Mouse (Mus musculus): ENCODE results near the gene Tlr7. TPM values are rescaled to one million over a fixed set of nuclear protein-coding genes. Genes with fewer than 3 reads are reported as not detected.
"Not testable (repeated sequence)": the region's sequence is repeated elsewhere in the genome, so short reads cannot be mapped to it uniquely, and the experiment has no call there.

Gene Tlr7
- total RNA-seq (2021) = 1 to 10 TPM; 3.3 to 4.9 TPM

DNA sequence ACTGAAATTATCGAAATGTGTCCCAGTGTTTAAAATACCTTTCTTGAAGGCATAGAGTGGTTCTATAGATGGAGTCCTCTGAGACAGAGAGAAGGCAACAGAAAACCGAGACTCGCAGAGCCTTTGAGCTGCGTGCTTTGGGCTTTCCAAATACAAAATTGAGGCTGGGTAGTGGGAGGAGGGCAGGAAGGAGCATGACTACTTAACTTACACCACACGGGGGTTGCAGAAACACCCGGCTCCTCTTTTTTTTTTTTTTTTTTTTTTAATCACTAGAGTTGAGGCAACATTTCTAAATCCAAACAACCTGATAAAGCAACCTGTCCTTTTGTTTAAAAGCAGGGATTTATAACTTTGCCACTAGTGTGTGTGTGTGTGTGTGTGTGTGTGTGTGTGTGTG, at the start of gene Tlr7:
Gene Tlr7, minus strand, starts transcription at position 160 of the 400 bp plus-strand sequence.
- DNase-seq (ENCODE audit: low spot score in 2 of 2) = no peak
- intact Hi-C loops (cut with DNase I) = no loop called here

DNA sequence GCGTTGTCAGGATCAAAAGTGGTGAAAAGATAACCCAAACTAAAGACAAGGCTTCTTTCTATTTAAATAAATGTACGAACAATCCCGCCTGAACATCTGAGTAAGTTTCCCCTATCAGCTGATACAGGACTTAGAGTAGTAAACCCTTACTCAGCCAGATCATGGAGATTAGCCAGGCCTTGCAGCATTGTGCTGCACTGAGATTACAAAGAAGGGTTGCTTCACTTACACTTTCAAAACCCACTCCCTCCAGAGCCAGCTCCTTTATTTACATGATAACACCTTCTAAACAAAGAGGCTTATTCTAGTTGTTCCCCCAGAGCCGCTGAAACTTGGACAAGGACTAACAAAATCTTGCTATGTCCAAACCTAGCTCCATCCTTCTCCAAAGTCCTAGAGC, 49.7 kb upstream of the Tlr7 start:
- no peak for DNase-seq (ENCODE audit: low spot score in 2 of 2)
- intact Hi-C loops (cut with DNase I) = no loop called here

DNA sequence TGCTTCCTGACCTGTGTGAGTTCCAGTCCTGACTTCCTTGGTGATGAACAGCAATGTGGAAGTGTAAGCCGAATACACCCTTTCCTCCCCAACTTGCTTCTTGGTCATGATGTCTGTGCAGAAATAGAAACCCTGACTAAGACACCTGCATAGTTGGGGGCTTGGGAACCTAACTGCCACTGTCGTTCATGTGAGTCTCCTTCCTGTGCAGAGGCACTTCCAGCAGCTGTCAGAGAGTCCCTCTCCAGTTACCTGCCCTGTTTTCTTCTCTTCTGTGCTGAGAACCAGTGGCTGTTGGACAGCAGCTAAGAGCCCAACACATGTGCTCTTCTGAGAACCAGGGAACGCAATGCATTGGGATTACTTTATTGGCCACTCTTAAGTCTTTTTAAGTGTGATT, 30.9 kb upstream of the Tlr7 start:
- intact Hi-C loops (cut with DNase I); DNase-seq (ENCODE audit: low spot score in 2 of 2): not testable (repeated sequence)

DNA sequence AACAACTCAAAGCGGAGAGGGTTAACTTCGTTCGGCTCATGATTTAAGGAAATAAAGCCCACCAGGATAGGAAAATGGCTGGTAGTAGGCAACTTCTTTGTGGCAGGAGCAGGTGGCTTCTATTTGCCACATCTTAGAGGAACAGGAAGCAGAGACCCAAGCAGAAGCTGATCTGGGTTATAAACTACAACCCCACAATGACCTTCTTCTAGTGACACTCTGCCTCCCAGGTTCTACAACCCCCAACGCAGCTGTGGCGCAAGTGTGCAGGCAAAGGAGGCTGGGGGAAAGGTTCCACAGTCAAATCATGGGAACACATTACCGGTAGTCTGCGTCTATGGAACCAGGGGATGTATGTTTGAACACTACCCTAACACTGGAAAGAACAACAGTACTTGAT, 29.3 kb upstream of the Tlr7 start:
- intact Hi-C loops (cut with DNase I) = no loop called here
- DNase-seq (ENCODE audit: low spot score in 2 of 2) = no peak

DNA sequence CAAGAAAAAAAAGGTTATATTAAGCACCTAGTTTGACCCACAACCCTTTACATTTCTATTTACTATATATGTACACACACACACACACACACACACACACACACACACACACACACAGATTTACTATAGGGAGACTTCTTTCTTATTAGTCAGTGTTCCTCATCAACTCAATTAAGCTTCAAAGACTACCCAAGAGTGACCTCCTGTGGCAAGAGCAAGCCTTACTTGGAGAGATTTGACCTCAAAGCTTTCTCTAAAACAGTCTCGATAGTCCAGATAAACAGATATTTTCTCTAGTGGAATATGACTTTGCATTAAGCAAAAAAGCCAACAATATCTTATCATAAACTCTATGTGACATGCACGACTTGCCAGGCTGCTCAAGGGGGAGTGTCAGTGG, 27.1 kb upstream of the Tlr7 start:
- intact Hi-C loops (cut with DNase I) = loop anchor here (2.0 kb wide), 1 partner anchor 69 kb away; no protein-coding TSS in a partner anchor
- DNase-seq (ENCODE audit: low spot score in 2 of 2) = no peak

DNA sequence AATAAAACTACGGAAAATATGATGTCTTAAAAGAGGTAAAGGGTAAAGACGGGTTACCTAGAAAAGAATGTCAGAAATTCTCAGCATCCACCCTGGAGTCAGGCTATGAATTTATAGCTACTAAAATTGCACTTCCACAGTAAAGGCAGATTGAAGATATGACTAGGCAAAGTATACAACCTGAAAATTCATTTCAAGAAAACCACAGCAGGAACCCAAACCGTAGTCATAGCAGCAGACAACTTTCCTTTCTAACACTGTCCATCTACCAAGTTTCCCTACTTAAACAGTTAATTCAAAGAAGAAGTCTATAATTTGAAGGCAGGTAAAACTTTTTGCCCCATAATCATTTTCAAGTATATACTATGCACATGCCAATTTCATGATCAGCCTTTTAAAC, 25.6 kb upstream of the Tlr7 start:
- DNase-seq (ENCODE audit: low spot score in 2 of 2) = no peak
- intact Hi-C loops (cut with DNase I) = loop anchor here (2.0 kb wide), 1 partner anchor 67 kb away; no protein-coding TSS in a partner anchor

DNA sequence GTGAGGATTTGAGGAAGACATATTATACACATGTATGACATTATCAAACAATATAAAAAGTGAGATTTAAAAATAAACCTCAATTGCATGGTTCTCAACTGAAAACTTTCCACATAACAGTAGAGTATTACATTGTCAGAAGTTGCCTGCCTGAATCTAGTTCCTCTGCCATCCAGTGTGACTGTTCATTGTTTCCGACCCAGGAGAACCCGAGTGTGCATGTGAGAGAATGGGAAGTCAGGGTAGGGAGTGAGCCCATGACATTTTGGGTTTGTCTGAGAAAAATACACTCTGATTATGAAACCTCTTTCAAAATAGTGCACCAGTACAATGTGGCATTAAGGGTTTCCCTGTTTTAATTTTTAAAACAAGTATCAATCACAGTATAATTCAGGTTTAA, 23.3 kb upstream of the Tlr7 start:
- intact Hi-C loops (cut with DNase I) = loop anchor here (5.0 kb wide), 1 partner anchor 76 kb away; no protein-coding TSS in a partner anchor
- DNase-seq (ENCODE audit: low spot score in 2 of 2) = no peak

DNA sequence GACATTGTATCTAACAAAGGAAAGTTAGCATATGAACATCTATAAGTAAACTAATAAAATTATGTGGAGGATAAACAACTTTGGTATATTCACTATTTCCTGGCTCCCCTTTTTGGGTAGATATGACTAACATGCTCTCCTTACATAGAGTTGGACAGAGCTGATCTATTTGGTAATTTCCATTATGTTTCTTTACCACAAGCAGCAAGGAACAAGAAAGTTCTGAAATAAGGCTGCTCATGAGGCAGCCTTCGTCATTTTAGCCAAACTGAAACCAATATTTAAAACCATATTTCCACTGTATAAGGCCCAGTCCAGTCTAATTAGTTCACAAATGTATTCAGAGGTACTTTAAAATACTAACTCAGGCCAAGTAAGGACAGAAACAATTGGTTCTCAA, 16.1 kb upstream of the Tlr7 start:
- DNase-seq (ENCODE audit: low spot score in 2 of 2) = no peak
- intact Hi-C loops (cut with DNase I) = no loop called here

DNA sequence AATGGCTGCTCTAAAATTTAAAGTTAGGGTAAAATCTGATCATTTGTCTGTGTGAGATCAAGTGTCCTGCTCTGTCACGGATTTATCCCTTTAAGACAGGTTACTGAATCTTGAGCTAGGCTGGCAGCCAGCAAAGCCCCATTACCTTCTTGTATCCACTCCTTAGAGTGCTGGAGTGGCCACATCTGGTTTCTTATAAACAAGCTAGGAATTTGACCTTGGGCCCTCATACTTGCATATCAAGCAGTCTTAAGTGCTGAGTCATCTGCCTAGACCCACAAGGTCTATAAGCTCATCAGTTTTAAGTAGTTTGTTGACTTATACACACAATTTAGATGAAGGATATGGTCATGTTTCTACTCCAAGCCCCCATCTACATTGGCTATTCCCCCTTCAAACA, 14.0 kb upstream of the Tlr7 start:
- intact Hi-C loops (cut with DNase I) = no loop called here
- no peak for DNase-seq (ENCODE audit: low spot score in 2 of 2)

DNA sequence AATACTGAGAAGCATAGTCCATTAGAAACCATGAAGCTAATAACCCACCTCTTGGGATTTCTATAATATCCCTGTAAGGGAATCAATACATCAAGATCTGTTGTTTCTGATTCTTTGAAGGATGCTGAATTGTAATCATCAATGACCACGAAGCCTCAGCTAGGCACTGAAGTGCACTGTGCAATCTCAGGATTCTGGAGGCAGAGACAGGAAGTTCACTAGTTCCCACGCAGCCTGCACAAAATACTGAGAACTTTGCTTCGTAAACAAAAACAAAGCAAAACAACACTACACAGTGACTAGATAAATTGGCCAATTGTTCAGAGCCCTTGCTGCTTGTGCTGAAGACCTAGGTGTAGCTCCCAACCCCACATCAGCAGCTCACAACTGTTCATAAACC, 11.5 kb upstream of the Tlr7 start:
- no peak for DNase-seq (ENCODE audit: low spot score in 2 of 2)
- intact Hi-C loops (cut with DNase I) = no loop called here

DNA sequence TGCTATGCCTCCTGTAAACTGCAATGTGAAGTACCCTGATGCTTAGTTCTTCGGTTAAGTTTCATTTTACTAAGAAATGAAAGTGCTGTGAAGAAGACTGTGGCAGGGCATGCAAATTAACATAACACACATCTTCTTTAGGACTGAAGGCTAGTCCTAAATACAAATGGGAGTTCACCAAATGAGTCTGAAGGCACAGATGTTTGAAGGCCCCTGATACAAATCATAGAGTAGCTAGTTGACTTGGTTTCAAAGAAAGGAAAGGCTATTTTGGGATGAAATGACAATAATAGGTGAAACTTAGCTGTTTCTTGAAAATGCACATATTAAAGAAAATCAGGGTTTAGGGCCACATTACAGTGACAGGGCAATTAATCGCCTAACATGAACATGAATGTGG, 9.8 kb upstream of the Tlr7 start:
- intact Hi-C loops (cut with DNase I) = no loop called here
- DNase-seq (ENCODE audit: low spot score in 2 of 2) = no peak

DNA sequence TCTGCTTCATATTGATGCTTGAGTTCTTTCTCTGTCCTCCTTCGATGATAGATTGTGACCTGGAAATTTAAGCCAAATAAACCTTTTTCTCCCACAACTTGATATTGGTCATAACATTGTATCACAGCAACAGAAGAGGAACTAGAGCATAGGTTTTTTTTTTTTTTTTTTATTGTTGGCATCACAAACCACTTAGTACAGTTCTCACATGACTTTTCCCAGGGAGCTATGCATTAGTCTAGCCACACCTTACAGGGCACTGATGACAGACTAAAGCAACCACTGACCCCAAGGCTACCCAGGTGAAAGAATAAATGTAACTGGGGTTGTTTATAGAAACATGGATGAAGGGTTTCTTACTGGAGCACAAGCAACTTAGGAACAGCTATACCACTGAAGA, 7.6 kb upstream of the Tlr7 start:
- intact Hi-C loops (cut with DNase I) = no loop called here
- DNase-seq (ENCODE audit: low spot score in 2 of 2) = no peak

DNA sequence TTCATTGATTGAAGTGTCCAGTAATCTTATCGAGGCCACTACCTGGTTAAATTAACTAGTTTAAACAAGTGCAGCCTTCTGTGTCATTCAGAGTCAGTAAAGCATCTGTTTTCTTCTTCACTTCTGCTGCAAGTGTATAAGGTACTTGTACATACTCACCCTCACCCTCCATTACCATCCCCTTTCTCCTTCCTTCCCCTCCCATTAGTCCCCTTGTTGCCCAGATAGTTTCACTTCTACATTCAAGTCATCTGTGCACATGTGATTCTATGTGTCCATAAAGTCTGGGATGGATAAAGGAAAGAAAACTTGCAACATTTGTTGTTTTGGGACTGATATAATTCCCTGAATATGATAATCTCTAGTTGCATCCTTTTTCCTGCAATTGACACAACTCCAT, 4.2 kb upstream of the Tlr7 start:
- intact Hi-C loops (cut with DNase I) = no loop called here
- no peak for DNase-seq (ENCODE audit: low spot score in 2 of 2)

DNA sequence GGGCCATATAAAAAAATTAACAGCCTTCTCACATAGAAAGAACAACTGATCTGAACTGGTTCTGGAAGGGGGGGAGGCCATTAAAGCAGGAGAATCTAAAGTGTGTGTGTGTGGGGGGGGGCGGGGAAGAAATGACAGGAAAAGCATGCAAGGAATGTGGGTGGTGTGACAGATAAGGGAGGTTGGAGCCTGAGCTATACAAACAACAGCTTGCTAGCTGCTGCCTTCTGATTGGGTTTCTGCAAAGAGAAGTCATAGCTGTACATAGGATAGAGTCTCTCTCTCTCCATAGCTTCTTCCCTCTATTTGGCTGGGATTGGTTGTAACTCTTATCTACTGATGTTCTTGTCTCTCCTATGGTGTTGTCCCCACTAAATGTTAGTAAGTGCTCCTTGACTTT, 2.2 kb upstream of the Tlr7 start:
- DNase-seq (ENCODE audit: low spot score in 2 of 2) = no peak
- intact Hi-C loops (cut with DNase I) = no loop called here

DNA sequence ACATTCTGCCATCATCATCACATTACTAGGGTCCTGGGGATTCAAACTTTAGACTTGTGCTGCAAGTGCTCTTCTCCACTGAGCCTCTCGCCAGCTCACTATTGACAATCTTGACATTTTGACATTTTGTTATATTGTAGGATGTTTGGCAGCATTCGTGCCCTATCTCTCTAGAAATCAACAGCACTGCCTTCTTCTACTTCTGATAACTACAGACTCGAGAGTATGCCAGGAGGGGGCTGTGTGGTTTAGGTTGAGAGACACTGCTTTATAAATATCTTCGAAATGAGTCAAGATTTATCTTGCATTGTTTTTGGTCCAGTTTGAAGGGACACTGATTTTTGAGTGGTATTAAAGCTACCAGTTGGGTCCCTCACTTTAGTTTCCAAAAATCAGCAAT, 635 bp upstream of the Tlr7 start:
- intact Hi-C loops (cut with DNase I) = no loop called here

DNA sequence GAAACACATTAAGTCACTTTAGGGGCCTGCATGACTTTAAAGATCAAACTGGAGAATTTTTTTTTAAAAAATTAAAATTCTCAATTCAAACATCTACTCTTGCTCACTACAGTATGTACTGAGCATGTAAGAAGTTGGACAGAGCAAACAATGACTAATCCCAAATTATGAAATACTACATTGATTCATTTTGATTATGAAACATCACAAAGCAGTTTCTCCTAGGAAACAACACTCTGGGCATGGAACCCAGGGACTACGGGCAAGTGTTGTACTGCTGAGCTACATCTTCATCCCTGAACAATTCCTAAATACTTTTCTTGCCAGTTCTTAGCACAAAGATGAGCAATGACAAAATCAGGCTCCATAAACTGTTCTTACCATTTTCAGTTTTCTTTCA, 738 bp downstream of the Tlr7 start:
- intact Hi-C loops (cut with DNase I) = no loop called here
- DNase-seq (ENCODE audit: low spot score in 2 of 2) = no peak

More for the DNA sequence above, 635 bp upstream of the Tlr7 start:
- no peak for DNase-seq (ENCODE audit: low spot score in 2 of 2)

DNA sequence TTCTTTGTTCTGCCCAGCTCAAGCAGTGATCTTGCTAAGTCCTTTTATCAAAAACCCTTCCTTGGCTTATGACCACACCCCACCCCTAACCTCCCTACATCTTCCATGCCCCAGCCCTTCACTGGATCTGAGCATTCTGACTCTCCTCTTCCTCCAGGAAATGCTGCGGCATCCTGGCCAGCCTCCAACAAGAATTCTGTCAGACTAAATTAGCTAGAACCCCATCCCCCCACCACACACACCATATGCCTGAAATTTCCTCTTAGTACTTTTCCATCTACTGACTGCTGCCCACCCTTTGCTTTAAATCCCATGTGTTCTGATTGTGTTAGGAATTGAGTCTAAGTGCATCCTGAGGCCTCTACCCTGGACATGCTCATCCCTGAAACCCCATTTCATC, 1.3 kb downstream of the Tlr7 start:
- DNase-seq (ENCODE audit: low spot score in 2 of 2) = peak in 1 of 2 experiments; percentile 12
- intact Hi-C loops (cut with DNase I) = no loop called here

DNA sequence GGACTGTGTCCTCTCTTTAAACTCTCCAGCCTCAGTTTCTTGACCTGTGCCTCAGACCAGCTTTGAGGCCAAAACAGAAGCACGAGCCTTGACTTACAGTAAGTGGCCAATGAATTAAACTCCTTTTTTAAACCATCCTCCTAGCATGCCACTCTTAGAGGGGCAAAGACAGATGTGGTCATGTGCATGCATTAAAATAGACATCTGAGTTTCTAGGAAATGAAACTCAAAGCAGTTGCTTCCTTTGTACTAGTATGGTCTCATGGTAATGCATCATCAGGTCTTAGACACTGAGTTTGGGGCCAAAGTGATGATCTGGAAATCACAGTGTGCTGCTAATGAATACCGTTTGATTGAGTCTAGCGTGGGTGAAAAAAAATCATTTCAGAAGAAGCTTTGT, 1.8 kb downstream of the Tlr7 start:
- intact Hi-C loops (cut with DNase I) = no loop called here
- DNase-seq (ENCODE audit: low spot score in 2 of 2) = no peak

DNA sequence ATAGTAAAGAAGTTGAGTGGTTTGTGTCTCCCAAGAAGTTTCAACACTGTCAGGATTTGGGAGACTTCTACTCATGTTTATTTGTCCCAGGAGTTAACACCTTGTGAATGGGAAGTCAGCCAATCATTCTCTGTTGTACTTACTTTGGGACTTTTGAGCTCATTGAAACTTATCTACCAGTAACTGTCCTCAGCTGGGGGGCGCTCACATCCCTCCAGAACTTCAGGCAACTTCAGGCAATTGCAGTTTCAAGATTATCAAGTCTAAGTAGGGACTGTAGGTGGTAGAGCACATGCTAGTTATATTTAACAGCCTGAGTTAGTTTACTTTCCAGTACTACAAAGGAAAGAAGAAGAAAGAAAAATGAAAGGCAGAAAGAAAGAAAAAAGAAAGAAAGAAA, 6.6 kb downstream of the Tlr7 start:
- DNase-seq (ENCODE audit: low spot score in 2 of 2) = no peak
- intact Hi-C loops (cut with DNase I) = no loop called here

DNA sequence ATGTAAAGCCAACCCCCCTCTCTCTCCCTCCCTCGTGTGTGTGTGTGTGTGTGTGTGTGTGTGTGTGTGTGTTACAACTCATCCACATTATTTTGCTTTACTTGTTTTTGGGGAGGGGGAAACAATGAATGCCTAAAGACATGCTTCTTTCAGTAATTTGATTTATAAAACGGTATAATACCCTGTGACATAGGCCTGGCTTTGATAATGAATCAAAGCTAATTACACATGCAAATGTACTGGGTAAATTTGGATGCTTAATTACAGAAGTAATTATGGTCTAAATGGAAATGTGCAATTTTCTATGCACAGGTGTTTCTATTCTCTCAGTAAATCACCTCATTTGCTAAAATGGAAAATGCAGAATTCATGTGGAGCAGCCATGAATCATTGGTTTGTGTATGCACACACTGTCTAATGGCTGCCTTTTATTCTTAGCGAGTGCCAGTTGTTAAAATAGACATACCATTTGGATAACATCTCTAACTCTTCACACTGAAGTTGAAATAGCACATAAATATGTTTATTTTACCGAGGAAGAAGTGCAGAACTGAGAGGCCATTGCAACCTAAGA, 9.0 kb downstream of the Tlr7 start:
- intact Hi-C loops (cut with DNase I) = no loop called here
- no peak for DNase-seq (ENCODE audit: low spot score in 2 of 2)

DNA sequence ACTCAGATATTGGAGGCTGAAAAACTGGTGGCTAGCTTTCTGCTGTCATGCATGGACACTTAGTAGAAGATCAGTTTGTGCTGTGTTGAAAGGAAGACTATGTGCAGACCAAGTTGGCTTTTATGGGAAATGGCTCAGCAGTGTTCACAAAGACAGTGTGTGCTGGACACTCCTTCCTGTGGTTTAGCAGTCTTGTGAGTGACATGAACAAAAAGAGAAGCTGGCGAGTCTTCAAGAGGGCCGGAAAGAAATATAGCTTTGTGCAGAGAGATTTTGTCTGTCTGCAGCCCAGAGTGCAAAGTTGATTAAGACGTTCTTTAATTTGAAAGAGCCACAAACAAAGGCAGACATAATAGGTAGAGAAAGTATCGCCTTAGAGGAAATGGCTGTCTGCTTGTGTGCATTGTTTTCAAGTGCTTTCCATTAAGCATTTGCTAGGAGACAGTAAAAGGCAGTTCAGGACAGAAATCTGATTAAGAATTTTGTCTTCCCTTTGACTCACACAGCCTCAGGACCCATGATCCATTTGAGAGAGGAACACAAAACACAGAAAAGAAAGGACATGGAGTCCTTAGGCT, 11.4 kb downstream of the Tlr7 start:
- intact Hi-C loops (cut with DNase I) = no loop called here
- no peak for DNase-seq (ENCODE audit: low spot score in 2 of 2)

DNA sequence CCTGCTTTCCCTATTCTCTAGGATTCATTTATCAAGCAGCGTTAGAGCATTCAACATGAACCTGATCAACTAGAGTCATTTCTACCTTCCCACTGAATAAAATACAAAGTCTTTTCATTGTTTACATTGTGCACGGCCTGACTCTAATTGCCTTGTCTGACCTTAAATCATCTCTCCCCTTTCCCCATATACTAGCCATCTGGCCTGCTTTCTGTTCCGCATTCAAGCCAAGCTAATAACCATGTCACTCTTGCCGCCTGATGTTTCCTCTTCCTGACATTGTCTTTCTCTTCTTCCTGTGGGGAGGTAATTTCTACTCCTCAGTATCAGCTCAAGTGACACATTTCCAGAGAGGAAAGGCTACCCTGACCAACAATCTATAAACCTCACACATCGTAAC, 14.6 kb downstream of the Tlr7 start:
- DNase-seq (ENCODE audit: low spot score in 2 of 2) = no peak
- intact Hi-C loops (cut with DNase I) = no loop called here

Data from left cerebral cortex, postnatal 36 days (tissue).